Mouse (Mus musculus) ES-CJ7 (cell line): ENCODE results near the gene Bdh2.
A peak's percentile ranks its signal among the peaks of the same experiment; 100 is the strongest.

Experiments used
- DNase-seq: peaks from one replicate; pipeline ENCODE4 v3.0.0; 2011; ENCODE audit warnings: low read depth, low spot score

The Bdh2 gene

GRCm38 (mm10) chr3:135295559-135295958 lies 14.5 kb downstream of the Bdh2 start:
- DNase-seq: no peak

GRCm38 (mm10) chr3:135298560-135298959 lies 17.5 kb downstream of the Bdh2 start:
- no peak for DNase-seq

- DNase-seq: no peak
Measured at GRCm38 (mm10) chr3:135300081-135300480, 19.1 kb downstream of the Bdh2 start.

- DNase-seq: no peak
Measured at GRCm38 (mm10) chr3:135304060-135304459, 23.0 kb downstream of the Bdh2 start.

- no peak for DNase-seq
Measured at GRCm38 (mm10) chr3:135304566-135304965, 23.5 kb downstream of the Bdh2 start.

- DNase-seq: peak; percentile 59
Measured at GRCm38 (mm10) chr3:135307411-135308259, 26.6 kb downstream of the Bdh2 start, which contains the start of gene Slc9b2. Gene Slc9b2 (plus strand): TSS chr3:135307700.

GRCm38 (mm10) chr3:135312916-135313491 lies 32.0 kb downstream of the Bdh2 start:
- no peak for DNase-seq

- DNase-seq: peak; percentile 57
Measured at GRCm38 (mm10) chr3:135313727-135314126, 32.7 kb downstream of the Bdh2 start.

GRCm38 (mm10) chr3:135314811-135315210 lies 33.8 kb downstream of the Bdh2 start:
- DNase-seq: peak; percentile 42

- peak; percentile 74 for DNase-seq
Measured at GRCm38 (mm10) chr3:135315720-135316425, 34.9 kb downstream of the Bdh2 start.

- no peak for DNase-seq
Measured at GRCm38 (mm10) chr3:135318331-135318730, 37.3 kb downstream of the Bdh2 start.

GRCm38 (mm10) chr3:135324354-135324753 lies 43.3 kb downstream of the Bdh2 start:
- DNase-seq: no peak

- DNase-seq: no peak
Measured at GRCm38 (mm10) chr3:135327176-135327575, 46.2 kb downstream of the Bdh2 start.

- peak; percentile 79 for DNase-seq
Measured at GRCm38 (mm10) chr3:135327601-135328000, 46.6 kb downstream of the Bdh2 start.

GRCm38 (mm10) chr3:135328560-135328959 lies 47.5 kb downstream of the Bdh2 start:
- DNase-seq: peak; percentile 87

GRCm38 (mm10) chr3:135332691-135333090 lies 51.7 kb downstream of the Bdh2 start:
- peak; percentile 77 for DNase-seq

- peak; percentile 65 for DNase-seq
Measured at GRCm38 (mm10) chr3:135333763-135334162, 52.7 kb downstream of the Bdh2 start.

- peak; percentile 80 for DNase-seq
Measured at GRCm38 (mm10) chr3:135347739-135348264, 66.8 kb downstream of the Bdh2 start, which contains the start of gene Slc9b1. Gene Slc9b1 (plus strand): TSS chr3:135348029.

- no peak for DNase-seq
Measured at GRCm38 (mm10) chr3:135349022-135349421, 68.0 kb downstream of the Bdh2 start.

- no peak for DNase-seq
Measured at GRCm38 (mm10) chr3:135351857-135352256, 70.8 kb downstream of the Bdh2 start.
